ENCODE assay signal across 8 mouse cellular contexts in the genomic region with DNA sequence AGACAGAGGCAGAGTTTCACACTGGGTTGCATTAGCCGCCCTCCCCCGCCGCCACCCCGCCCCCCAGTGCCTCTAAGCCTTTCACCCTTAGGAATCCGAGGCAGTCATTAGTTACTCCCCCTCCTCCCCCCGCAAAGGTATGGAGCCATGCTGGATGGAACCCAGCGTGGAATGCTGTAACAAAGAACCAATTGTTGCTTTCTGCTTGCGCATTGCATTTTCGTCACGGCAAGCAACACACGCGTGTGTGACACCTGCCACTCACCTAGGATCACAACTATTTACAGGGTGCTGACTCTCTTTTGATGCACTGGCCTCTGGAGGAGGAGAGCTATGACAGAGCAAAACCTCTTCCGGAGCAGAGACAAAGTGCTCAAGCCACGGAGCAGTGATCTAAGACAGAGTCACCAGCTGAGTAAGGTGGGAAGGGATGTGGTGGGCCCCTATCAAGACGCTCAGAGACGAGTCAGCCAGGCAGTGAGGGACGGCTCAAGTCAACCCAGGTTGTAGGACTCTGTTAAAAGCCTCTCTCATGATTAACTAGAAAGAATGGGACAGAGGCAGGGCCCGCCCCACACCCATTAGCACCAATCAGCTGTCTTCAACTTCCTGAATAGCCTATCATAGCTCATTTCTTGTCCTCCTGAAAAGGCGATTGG. TPM values are rescaled to one million over a fixed set of nuclear protein-coding genes. Genes with fewer than 3 reads are reported as not detected.
DNase-seq lines count a peak whose midpoint lies in the region; ATAC-seq lines count a peak whose summit lies in the region.

No protein-coding gene starts in this region.

- H3K27ac ChIP-seq in embryonic facial prominence, embryonic 13.5 days = peak overlapping the region; percentile 90
- peak overlapping the region; percentile 77 for H3K27ac ChIP-seq in heart, embryonic 11.5 days (ENCODE audit: low read depth, low read length)
- H3K27ac ChIP-seq in liver, embryonic 11.5 days (ENCODE audit: low read depth, low read length) = peak overlapping the region; percentile 75

- peaks cover 15% of the 10 kb centered on the region for H3K4me1 ChIP-seq in embryonic facial prominence, embryonic 13.5 days
- peaks cover 19% of the 10 kb centered on the region; the same call in 1 of the 2 replicates for H3K4me1 ChIP-seq in heart, embryonic 11.5 days (ENCODE audit: control insufficient read depth, insufficient read depth, low read length)
- peaks cover 18% of the 10 kb centered on the region for H3K4me1 ChIP-seq in liver, embryonic 11.5 days (replicated peaks; ENCODE audit: control insufficient read depth, insufficient read depth, low read length)

- peak; percentile 80 to 82 for DNase-seq in B cell, adult 2 months
- DNase-seq in adrenal gland, postnatal 25 days = peak; percentile 65
- DNase-seq in kidney, adult 9 months = peak; percentile 90
- peak; percentile 71 for DNase-seq in liver, embryonic 11.5 days (ENCODE audit: low spot score)
- peak; percentile 34 to 59 for DNase-seq in monocyte, adult 2 months (ENCODE audit: low read depth in 1 of 2, low spot score in 2 of 2)
- peak; percentile 39 to 46 for DNase-seq in spleen, postnatal 14 days (ENCODE audit: low spot score in 2 of 2)

- no peaks in the 10 kb centered on the region for H3K36me3 ChIP-seq in embryonic facial prominence, embryonic 13.5 days
- H3K36me3 ChIP-seq in heart, embryonic 11.5 days (ENCODE audit: control insufficient read depth, insufficient read depth, low read length) = no peaks in the 10 kb centered on the region
- no peaks in the 10 kb centered on the region for H3K36me3 ChIP-seq in liver, embryonic 11.5 days (ENCODE audit: control insufficient read depth, insufficient read depth, low read length)

- peak overlapping the region; percentile 67 for H3K9ac ChIP-seq in embryonic facial prominence, embryonic 13.5 days
- H3K9ac ChIP-seq in heart, embryonic 11.5 days (ENCODE audit: low read depth, low read length) = peak overlapping the region; percentile 78
- H3K9ac ChIP-seq in liver, embryonic 11.5 days (ENCODE audit: low read depth, low read length) = peak overlapping the region; percentile 59

- WGBS in embryonic facial prominence, embryonic 13.5 days = under 1% methylated on average over 19 of the region's 19 CpGs
- WGBS in heart, embryonic 11.5 days (ENCODE audit: insufficient replicate concordance) = 2% methylated on average over 19 of the region's 19 CpGs
- WGBS in liver, embryonic 11.5 days = 2% methylated on average over 19 of the region's 19 CpGs

- no peaks in the 10 kb centered on the region for H3K9me3 ChIP-seq in embryonic facial prominence, embryonic 13.5 days
- no peaks in the 10 kb centered on the region for H3K9me3 ChIP-seq in heart, embryonic 11.5 days (replicated peaks; ENCODE audit: control insufficient read depth, low read length)
- H3K9me3 ChIP-seq in liver, embryonic 11.5 days (ENCODE audit: control insufficient read depth, low read length) = no peaks in the 10 kb centered on the region

- peak overlapping the region; percentile 87 for H3K4me2 ChIP-seq in embryonic facial prominence, embryonic 13.5 days
- peak overlapping the region; percentile 79 for H3K4me2 ChIP-seq in heart, embryonic 11.5 days
- peak overlapping the region; percentile 89 for H3K4me2 ChIP-seq in liver, embryonic 11.5 days

- ATAC-seq in embryonic facial prominence, embryonic 13.5 days (ENCODE audit: insufficient number of reproducible peaks, insufficient read depth, low FRiP score, low TSS enrichment, low read depth) = peak; percentile 92
- ATAC-seq in heart, embryonic 11.5 days (replicated peaks; ENCODE audit: insufficient number of reproducible peaks, low FRiP score, low TSS enrichment) = peak; percentile 86
- ATAC-seq in liver, embryonic 11.5 days (replicated peaks; ENCODE audit: low FRiP score) = peak; percentile 94

- H3K27me3 ChIP-seq in embryonic facial prominence, embryonic 13.5 days = no peaks in the 10 kb centered on the region; the same call in 1 of the 2 replicates
- no peaks in the 10 kb centered on the region for H3K27me3 ChIP-seq in heart, embryonic 11.5 days (ENCODE audit: control insufficient read depth, insufficient read depth, low read length)
- H3K27me3 ChIP-seq in liver, embryonic 11.5 days (replicated peaks; ENCODE audit: control insufficient read depth, insufficient read depth, low read length) = peaks cover 10% of the 10 kb centered on the region; the same call in 1 of the 2 replicates

- H3K4me3 ChIP-seq in embryonic facial prominence, embryonic 13.5 days = peak overlapping the region; percentile 49
- peak overlapping the region; percentile 47 for H3K4me3 ChIP-seq in heart, embryonic 11.5 days (ENCODE audit: low read depth, low read length)
- H3K4me3 ChIP-seq in liver, embryonic 11.5 days (ENCODE audit: low read depth, low read length) = peak overlapping the region; percentile 48

RNA-seq across cellular contexts. Expression of gene Smndc1, which starts 30.7 kb away (rescaled TPM):
- total RNA-seq in adrenal gland, postnatal 25 days (2021) = 44.9 and 49.6 TPM in 2 replicates
- polyA plus RNA-seq in embryonic facial prominence, embryonic 13.5 days (2015; fragmentation: Nextera tagmentation; extraction: Ambion mirVana) = 44.9 and 45.0 TPM in 2 replicates
- polyA plus RNA-seq in heart, embryonic 11.5 days (2014; fragmentation: Nextera tagmentation; extraction: Ambion mirVana) = 38.4 and 40.0 TPM in 2 replicates
- 53.8 and 54.2 TPM in 2 replicates for polyA plus RNA-seq in liver, embryonic 11.5 days (2014; fragmentation: Nextera tagmentation; extraction: Ambion mirVana)

RNA-seq across cellular contexts. Expression of gene Gm10197, which starts 49.5 kb away (rescaled TPM):
- total RNA-seq in adrenal gland, postnatal 25 days (2021) = not detected in 2 replicates
- polyA plus RNA-seq in embryonic facial prominence, embryonic 13.5 days (2015; fragmentation: Nextera tagmentation; extraction: Ambion mirVana) = not detected in 2 replicates
- polyA plus RNA-seq in heart, embryonic 11.5 days (2014; fragmentation: Nextera tagmentation; extraction: Ambion mirVana) = 2.1 and 3.5 TPM in 2 replicates
- 3.3 TPM in 1 of 2 replicates, not detected in the other for polyA plus RNA-seq in liver, embryonic 11.5 days (2014; fragmentation: Nextera tagmentation; extraction: Ambion mirVana)

Comparison
In these comparisons a context has a peak if more than half of its experiments do, and no peak if none do; other contexts are left out.
1. Peak in every context shown above with its lines: DNase-seq, ATAC-seq, H3K4me3 ChIP-seq and H3K27ac ChIP-seq.